Mouse (Mus musculus): ENCODE measurements around the gene Nup210. TPM values are rescaled to one million over a fixed set of nuclear protein-coding genes. Genes with fewer than 3 reads are reported as not detected.
"Not testable (repeated sequence)": the region's sequence is repeated elsewhere in the genome, so short reads cannot be mapped to it uniquely, and the experiment has no call there.

Nup210 gene
- total RNA-seq, 2 experiments from 2014 or later: 3.9 to 4.6 TPM

DNA sequence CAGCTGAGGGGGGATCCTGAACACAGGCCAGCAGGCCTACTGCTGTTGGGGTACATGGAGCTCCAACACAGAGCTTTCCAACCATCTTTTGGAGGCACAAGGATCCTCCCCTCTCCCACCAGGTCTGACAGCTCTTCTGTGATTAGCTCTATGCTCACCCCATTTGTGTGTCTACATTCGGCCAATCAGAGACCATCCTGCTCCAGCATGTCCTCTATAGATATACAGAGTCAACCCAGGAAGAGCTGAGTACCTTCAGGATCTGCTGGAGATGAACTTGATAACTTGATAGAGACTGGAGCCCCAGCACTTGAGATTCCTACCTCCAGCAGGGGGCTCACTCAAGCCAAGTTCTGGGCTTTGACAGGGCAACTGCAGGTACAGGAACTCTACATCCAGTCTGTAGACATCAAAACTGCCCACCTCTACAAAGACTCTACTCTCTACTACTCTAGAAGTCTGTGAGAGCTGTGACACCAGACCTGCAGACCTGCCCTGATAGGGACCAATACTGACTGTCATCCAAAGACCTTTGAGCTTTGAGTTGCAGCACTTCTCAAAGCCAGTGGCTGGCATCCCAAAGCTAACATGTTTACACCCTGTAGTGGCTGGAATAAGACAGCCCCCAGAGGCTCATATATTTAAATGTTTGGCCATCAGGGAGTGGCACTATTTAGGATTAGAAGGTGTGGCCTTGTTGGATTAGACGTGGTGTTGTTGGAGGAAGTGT lies 11.1 kb downstream of the Nup210 start:
- DNase-seq (ENCODE audit: low spot score in 2 of 2): no peak

DNA sequence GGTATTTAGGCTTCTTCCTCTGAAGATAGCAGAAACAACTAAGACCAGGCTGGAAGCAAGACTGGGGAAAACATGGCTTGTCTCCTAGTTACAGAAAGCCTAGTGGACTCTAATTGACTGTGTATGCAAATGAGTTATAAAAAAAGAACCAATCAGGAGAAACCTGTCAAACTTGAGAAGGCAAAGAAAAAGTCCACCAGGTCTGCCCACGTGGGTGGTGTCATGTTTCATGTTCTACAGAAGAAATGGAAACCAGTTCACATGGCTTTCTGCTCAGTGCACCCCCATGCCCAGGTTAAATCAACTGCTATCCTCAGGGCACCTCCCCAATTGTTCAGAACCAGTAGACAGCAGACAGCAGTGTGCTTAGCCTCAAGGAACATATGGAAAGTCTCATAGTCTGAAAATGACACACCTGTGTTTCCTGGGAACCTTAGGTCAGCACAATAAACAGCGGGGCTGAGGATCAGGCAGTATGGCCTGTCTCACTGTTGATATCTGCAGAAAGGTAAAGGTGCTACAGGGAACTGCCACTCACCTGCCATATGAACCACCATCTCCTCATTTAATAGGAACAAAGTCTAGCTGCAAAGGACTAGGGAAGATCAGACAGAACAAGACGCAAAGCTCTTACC lies 11.7 kb downstream of the Nup210 start:
- no peak for DNase-seq (ENCODE audit: low spot score in 2 of 2)

DNA sequence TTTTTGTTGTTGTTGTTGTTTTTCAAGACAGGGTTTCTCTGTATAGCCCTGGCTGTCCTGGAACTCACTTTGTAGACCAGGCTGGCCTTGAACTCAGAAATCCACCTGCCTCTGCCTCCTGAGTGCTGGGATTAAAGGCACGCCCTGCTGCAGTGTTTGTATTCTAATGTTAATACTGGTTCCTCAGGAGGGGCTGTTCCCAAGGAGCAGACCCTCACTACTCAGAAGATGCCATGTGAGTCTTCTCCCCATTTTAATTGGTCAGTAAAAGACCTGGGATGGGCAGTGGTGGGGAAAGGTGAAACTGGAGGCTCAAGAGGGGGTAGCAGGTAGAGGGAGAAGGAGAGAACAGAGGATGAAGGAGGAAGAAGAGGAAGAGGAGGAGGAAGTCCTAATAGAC lies 13.2 kb downstream of the Nup210 start:
- DNase-seq (ENCODE audit: low spot score in 2 of 2): not testable (repeated sequence)

DNA sequence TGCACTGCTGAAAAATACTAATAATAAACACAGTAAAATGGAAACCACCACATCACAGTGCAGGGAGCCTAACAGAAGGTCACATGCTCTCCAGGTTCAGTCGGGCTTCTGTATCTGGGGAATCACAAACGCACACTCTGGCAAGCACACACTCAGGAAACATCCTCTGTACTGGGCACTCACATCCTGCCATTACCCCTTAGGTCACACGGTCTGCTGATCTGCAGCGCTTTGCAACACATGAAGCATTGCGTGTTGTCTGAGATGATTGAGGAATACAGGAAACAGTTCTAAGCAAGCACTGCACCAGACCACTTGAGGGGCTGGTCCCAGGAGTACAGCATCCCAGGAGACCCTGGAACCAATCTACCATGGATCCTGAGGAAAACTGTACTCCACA lies 16.0 kb downstream of the Nup210 start:
- DNase-seq (ENCODE audit: low spot score in 2 of 2): no peak

DNA sequence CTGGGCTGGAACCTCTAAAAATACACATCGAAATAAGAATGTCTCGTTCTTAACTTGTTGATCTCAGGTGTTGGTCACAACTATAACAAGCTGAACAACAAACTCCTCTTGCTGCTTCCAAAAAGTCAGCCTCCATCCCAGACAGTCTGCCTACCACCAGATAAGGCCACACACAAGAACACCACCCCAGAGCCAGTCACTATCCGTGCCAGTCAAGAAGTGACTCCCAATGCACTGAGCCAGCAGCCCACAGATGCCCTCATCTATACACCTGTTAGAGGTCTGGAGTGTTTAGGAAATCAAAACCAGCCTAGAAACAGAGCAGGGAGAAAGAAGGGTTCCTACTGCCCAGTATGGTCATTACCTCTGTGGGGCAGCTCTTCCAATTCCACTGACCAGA lies 18.8 kb downstream of the Nup210 start:
- no peak for DNase-seq (ENCODE audit: low spot score in 2 of 2)

DNA sequence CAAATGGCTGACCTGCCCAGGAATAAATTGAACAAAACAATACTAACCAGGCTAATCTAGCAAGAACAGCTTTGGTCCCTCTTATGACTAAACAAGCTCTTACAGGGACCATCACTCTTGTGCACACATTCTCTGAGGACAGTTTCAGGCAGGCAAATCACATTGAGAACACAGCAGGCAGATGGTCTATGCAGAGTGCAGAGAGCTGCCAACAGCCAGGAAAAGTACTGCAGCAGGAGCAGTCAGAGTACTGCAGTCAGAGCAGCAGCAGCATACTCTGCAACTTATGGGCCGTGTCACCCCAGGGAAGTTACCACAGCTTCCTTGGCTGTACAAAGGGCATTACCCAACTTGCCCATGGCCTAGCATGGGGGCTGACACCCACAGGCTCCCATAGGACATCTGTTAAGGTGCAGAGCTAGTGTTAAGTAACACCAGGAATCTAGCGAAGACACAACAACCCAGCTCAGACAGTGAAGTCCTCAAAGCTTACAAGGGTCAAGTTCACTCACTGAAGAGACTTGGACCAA lies 21.5 kb downstream of the Nup210 start:
- no peak for DNase-seq (ENCODE audit: low spot score in 2 of 2)

DNA sequence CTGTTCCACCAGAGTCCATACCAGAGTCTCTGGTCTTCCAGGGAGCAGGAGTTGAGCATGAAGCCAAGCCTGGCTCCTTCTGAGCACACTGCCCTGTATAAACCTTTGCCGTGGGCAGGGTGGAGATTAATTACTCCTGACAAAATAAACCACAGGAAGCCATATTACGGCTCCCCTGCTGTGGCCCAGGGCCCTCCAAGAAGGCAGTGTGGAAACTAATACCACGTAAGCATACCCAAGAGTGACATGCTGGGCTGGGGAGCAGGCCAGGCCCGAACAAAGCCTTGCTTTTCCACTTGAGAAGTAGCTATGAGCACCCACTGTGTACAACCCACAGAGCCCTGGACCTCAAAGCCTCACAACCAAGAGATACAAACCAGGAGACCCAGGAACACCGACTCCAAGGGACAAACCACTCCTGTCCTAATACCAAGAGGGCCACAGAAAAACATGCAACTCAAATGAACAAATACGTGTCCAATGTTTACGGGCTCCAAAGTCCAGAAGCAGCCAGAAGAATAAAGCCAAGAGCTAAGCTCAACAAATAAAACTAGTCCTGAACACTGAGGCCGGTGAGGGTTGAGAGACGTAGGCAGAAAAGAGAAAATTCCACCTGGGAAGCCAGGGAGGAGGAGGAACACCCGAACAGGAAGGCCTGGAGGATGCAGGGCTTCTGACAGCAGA lies 24.3 kb downstream of the Nup210 start:
- DNase-seq (ENCODE audit: low spot score in 2 of 2): no peak

DNA sequence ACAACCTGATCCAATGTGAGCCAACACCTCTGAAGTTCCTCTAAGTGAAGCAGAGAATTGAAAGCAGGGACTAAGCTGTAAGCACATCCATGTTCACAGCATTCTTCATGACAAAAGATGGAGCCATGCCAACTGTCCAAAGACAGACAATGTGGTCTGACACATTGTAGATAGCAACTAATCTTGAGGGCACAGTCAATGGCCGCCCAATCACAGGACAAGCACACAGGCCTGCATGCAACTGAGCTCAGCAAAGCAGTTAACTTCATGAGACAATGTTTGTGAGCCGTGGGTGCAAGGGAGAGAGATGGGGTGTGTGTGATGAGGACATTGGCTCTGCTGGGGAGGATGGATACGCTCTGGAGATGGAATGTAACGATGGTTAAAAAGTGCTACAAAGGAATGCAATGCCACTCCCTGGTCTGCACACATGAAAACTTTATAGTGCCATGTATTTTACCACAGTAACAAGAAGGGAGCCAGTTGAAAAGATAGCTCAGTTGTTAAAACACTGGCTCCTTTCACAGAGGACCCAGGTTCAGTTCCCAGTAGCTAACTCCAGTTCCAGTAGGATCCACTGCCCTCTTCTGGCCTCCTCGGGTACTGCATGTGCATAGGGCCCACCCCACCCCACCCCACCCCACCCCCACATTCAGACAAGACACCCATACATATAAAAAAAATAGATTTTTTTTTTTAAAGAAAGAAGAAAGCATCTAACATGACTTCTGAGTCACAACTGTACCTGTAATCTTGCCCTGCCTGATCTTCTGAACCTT lies 31.3 kb downstream of the Nup210 start:
- DNase-seq (ENCODE audit: low spot score in 2 of 2): peak; percentile 11 to 41

DNA sequence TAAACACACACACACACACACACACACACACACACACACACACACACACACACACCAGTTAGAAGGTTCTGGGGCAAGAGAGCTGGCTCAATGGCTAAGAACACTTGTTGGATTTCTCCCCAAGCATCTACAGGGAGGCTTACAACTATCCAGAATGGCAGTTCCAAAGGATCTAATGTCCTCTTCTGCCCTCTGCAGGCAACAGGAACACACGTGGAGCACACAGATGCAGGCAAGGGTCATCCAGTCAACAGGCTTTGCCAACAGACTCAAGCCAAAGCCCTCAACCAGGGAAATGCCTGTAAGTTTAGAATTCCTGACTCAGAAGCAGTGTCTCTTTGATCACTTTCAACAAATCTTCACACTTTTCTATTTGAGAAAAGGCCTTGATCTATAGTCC lies 36.6 kb downstream of the Nup210 start:
- no peak for DNase-seq (ENCODE audit: low spot score in 2 of 2)

DNA sequence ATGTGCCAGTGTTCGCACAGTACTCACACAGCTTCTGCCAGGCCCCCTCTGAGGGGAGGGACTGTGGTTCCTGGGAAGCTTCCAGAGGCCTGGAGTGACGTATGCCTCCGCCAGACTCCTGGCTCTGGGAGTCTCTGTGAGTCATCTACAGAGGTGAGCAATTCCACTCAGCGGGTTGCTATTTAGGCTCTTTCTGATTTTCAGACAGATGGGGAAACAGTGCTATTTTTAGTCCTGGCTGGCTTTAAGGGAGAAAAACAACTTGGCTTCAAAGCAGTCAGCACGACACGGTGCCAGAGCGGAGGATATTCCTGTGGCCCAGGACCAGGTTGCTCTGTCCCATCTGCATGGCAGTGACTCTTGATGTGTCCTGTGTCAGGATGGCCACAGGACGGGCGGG lies 40.4 kb downstream of the Nup210 start:
- peak; percentile 40 to 56 for DNase-seq (ENCODE audit: low spot score in 2 of 2)

DNA sequence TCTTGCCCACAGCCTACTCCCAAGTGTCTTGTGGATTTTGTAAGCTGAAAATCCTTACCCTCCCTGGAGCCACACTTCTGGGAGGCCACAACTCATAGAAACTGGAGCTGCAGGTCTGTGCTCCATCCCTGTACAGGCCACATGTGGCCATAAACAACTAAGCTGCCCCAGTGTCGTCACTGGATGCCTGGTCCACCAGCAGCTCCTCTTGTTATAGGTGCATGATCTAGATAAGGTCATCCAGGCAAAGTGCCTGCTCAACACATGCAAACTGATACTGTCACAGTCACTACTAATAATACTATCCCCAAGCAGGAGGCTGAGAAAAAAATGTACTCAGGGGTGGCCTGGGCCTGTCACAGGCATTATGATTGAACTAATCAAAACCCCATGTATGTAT lies 48.1 kb downstream of the Nup210 start:
- no peak for DNase-seq (ENCODE audit: low spot score in 2 of 2)

DNA sequence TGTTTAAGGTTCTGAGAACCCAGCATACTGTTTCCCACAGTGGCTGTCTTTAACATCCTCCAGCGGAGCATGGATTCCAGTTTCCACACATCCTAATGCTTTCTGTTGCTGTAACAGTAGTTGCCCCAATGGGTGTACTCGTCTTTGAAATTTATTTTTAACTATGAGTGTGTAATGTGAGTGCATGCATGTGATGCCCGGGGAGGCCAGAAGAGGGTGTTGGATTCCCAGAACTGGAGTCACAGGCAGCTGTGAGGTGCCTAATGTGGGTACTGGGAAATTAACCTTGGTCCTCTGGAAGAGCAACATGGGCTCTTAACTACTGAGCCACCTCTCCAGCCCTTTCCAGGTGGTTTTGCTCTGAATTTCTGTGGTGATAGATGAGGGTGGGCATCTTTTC lies 49.6 kb downstream of the Nup210 start:
- no peak for DNase-seq (ENCODE audit: low spot score in 2 of 2)

DNA sequence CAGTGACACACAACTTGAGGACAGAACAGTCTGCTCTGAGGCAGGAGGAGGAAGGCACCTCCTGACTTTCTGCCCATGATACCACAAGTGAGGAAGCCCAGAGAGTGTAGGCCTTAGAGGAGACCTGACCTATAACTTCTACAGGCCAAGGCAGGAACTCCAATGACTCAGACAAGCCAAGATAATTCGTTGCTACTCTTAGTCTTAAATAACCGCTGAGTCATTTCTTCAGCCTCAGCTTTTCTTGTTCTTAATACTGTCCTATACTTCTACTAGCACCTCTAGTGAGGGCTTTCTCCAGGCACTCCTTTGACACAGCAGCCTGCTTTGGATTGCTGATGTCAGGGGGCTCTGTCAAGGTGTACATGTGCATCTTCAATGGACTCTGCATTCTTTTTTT lies 55.3 kb downstream of the Nup210 start:
- DNase-seq (ENCODE audit: low spot score in 2 of 2): no peak

DNA sequence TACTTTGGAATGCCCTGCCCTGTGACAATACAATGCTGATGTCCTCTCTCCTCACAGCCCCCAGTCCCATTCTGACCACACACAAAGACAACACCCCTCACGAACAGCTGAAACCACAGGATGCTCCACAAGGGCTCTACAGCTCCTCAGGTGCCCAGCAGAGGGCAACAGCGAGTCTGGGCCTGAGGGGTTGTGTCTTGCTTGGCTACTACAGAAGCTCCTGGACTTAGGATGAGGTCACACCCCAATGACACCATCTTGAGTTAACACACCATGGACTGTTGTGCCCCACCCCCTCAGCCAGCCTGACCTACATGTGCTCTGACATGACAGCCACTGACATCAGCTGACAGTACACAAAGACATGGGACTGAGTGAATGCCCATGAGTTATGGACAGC lies 56.9 kb downstream of the Nup210 start:
- DNase-seq (ENCODE audit: low spot score in 2 of 2): peak; percentile 48 to 54

DNA sequence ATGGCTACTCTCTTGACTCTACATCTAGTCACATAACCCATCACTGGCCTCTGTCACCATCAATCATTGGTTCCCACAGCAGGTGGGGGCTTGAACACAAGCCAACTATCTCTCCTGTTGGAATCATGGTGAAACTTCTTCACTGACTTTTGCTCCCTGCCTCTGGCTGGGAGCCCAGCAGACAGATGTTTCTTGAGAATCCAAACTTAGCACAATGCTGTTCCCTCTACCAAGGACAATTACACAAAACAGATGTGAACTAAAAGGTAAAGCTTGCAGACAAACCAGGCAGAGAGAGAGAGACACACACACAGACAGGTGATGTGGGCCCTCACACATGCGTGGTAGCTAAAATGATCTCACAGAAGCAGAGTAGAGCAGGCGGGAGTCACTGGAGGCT lies 58.6 kb downstream of the Nup210 start:
- no peak for DNase-seq (ENCODE audit: low spot score in 2 of 2)

DNA sequence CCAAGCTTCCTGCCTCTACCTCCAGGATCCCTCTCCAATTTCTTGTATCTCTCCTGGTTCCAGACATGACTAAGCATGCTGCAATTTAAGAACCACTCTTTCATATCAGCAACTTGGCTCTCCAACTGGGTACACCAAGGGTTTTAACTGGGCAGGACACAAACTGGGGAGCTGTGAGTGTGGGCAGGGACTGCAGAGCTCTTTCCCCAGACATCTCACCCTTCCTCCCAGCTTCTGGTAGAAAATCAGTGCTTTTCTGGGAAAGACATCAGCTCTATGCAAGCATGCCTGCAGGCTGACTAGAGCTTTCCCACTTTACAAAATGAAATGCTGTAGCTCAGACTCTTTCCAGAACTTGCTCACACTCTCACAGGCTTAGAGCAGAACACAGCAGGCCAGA lies 60.3 kb downstream of the Nup210 start:
- DNase-seq (ENCODE audit: low spot score in 2 of 2): no peak

DNA sequence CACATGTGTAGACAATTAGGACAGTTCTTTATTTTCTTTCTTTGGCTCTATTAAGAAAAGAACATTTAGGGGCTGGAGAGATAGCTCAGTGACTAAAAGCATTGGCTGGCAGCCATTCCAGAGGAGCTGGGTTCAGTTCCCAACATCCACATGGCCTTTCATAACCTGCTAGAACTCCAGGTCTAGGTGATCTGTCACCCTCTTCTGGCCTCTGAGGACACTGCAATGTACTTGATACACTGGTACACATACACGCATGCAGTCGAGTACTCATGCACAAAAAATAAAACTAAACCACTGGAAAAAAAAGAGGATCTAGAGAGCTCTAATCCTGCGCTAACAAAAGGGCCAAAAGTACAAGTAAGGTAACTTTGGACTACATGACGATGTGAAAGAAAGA lies 64.1 kb downstream of the Nup210 start:
- DNase-seq (ENCODE audit: low spot score in 2 of 2): no peak

DNA sequence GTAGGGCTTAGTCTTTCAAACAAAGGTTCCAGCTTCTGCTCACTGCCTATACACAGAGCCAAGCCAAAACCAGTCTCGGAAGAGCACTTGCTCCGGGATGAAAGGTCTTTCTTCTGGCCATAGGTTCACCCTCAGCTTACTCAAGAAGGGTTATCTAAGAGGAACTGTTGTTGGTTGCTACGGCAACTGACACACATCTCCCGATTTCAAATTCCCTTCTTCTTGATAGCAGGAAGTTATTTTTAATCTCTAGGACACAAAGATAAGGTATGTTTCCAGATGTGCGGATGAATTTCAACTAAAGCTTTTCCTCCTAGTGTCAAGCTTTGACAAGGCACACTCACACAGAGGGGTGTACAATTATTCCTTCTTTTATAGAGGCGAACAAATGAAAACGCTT lies 68.6 kb downstream of the Nup210 start:
- no peak for DNase-seq (ENCODE audit: low spot score in 2 of 2)

DNA sequence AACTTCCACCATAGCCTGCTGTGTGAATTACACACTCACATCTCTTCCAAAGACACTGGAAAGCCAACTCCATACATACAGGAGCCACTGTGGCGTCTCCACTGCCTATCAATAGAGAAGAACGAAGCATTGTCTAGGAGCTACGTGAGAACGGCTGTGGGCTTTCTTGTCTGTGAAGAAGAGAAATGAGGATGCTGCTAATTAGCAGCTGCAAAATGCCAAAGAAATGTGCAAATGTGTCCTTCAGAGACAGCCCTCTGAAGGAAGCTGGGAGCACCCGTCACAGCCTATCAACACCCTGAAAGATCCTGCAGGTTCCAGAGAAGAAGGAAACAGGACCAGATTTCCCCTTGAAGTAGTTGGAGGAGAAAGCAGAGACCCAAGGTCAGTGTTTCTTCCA lies 69.2 kb downstream of the Nup210 start:
- DNase-seq (ENCODE audit: low spot score in 2 of 2): no peak

DNA sequence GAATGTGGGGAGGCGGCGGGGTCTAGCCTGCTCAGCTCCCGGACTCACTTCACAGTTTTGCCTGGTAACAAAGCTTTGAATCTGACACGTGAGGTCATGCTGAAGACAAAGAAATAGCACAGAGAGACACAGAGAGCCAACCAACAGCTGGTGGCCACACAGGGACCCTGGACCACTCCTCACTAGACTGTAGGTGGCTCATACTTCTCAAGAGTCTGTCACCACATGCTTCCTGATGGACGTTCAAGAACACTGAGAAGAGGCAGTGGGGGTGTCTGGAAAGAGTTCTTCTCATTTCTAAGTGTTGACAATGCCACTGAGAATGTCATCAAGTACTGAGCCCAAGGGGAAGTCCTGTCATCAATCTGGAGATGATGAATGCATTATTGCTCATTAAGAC lies 70.4 kb downstream of the Nup210 start:
- no peak for DNase-seq (ENCODE audit: low spot score in 2 of 2)

DNA sequence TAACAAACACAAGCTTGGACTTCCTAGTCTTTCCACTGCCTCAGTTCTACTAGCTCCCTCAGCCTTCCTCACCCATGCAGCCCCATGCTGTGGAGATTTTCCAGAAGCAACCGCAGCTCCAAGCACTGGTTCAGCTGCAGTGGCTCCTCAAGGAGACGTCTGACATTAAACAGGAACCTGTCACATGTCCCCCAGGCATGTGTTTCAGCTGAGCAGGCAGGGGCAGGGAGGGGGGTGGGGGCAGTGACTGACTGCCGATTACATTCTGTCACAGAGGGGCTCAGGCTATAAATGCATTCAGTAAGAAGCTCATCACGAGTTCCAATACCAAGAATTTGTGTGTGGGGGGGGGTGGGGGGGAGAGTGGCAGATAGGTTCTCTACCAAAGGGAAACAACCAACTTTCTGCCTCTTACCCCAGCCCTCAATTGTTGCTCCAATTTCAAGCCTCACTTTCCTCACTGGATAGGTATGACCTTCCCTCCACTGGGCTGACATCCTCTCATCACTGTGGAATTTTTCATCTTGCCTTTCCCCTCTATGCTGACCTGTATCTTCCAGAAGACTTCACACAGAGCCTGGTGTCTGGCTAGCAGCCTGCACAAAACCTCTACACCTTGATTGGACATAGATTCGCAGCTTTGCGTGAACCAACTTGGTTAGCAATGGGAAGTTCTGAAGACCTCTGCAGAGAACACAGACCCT lies 71.8 kb downstream of the Nup210 start:
- DNase-seq (ENCODE audit: low spot score in 2 of 2): no peak
